Mouse (Mus musculus) liver, adult 2 months (tissue): ENCODE data around the gene Fam53b.

Source experiments
- CTCF ChIP-seq: fragments of 200-500 bp; IDR thresholded peaks from 2 replicates; pipeline ENCODE4 v1.5.1; 2011; ENCODE audit warnings: low read depth, low read length, control low read depth
- POLR2A ChIP-seq: fragments of 200-500 bp; IDR thresholded peaks from 2 replicates; pipeline ENCODE4 v1.6.1; 2011; ENCODE audit warnings: low read length, control low read depth; ENCODE audit not compliant: insufficient read depth; ENCODE audit errors: extremely low read depth

GRCm38 (mm10) chr7:132668604-132669003 is 145.1 kb downstream of the Fam53b start:
- no peak for TF ChIP-seq CTCF
- no peak for TF ChIP-seq POLR2A
